In the genomic region with DNA sequence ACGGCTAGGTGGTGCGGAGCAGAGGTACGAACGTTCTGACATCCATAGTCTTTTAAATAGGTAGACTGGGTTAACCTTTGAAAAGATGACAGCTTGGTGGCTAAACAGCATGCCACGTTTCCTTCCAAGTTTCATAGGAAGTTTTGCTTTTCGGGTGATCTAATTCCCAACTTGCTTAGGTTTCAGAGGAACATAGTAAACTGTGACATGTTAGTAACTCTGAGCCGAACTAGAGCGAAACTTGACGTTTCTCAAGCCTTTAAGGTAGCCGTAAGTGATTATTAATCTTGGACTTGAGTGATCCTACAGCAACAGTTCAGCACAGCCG, we compare ENCODE assay signal across 8 mouse cellular contexts. TPM values are rescaled to one million over a fixed set of nuclear protein-coding genes. Genes with fewer than 3 reads are reported as not detected.
DNase-seq lines count a peak whose midpoint lies in the region; ATAC-seq and TF ChIP-seq lines count a peak whose summit lies in the region.

No protein-coding gene starts in this region.

- H3K4me1 ChIP-seq in kidney, postnatal 0 days (replicated peaks; ENCODE audit: insufficient read depth, low read length): peaks cover 6% of the 10 kb centered on the region; the same call in 1 of the 2 replicates
- peaks cover 18% of the 10 kb centered on the region for H3K4me1 ChIP-seq in hindbrain, embryonic 16.5 days (ENCODE audit: control insufficient read depth, insufficient read depth, low read depth, low read length)
- H3K4me1 ChIP-seq in midbrain, postnatal 0 days (ENCODE audit: insufficient read depth, low read length): peaks cover 8% of the 10 kb centered on the region; the same call in 1 of the 2 replicates

- no peaks in the 10 kb centered on the region; the same call in 1 of the 2 replicates for H3K36me3 ChIP-seq in kidney, postnatal 0 days (ENCODE audit: insufficient read depth, low read length)
- no peaks in the 10 kb centered on the region; the same call in 1 of the 2 replicates for H3K36me3 ChIP-seq in hindbrain, embryonic 16.5 days (ENCODE audit: control insufficient read depth, insufficient read depth, low read length)
- peaks cover 6% of the 10 kb centered on the region; the same call in 1 of the 2 replicates for H3K36me3 ChIP-seq in midbrain, postnatal 0 days (ENCODE audit: insufficient read depth, low read length)

- peak overlapping the region; percentile 96 for H3K27ac ChIP-seq in kidney, postnatal 0 days
- H3K27ac ChIP-seq in hindbrain, embryonic 16.5 days (ENCODE audit: low read depth, low read length): peak overlapping the region; percentile 88
- H3K27ac ChIP-seq in midbrain, postnatal 0 days (ENCODE audit: low read depth, low read length): peak overlapping the region; percentile 93

- WGBS in kidney, postnatal 0 days: 2% methylated on average over 11 of the region's 11 CpGs
- 6% methylated on average over 11 of the region's 11 CpGs for WGBS in hindbrain, embryonic 16.5 days
- whole genome bisulfite sequencing in midbrain, postnatal 0 days: 7% methylated on average over 11 of the region's 11 CpGs

- H3K4me2 ChIP-seq in kidney, postnatal 0 days (ENCODE audit: low read length): peak overlapping the region; percentile 82
- peak overlapping the region; percentile 81 for H3K4me2 ChIP-seq in hindbrain, embryonic 16.5 days (ENCODE audit: low read length)
- H3K4me2 ChIP-seq in midbrain, postnatal 0 days (ENCODE audit: low read depth, low read length, poor library complexity, severe bottlenecking): peak overlapping the region; percentile 78

- ATAC-seq in kidney, postnatal 0 days (replicated peaks; ENCODE audit: low FRiP score, low read depth): no peak
- no peak for ATAC-seq in hindbrain, embryonic 16.5 days
- ATAC-seq in midbrain, postnatal 0 days (ENCODE audit: low FRiP score): no peak

- no peak for DNase-seq in kidney, postnatal 0 days (ENCODE audit: low spot score)
- no peak for DNase-seq in kidney, postnatal 36 days
- peak; percentile 41 for DNase-seq in c-Kit-positive CD71-positive TER-119-positive erythroid progenitor cells, embryonic 14.5 days (ENCODE audit: low spot score)
- no peak for DNase-seq in midbrain, postnatal 0 days (ENCODE audit: low spot score)
- DNase-seq in left cerebral cortex, postnatal 14 days (ENCODE audit: low spot score in 2 of 2): no peak
- no peak for DNase-seq in frontal cortex, adult 2 months (ENCODE audit: extremely low spot score in 1 of 2, low spot score in 1 of 2)
- no peak for DNase-seq in spleen, postnatal 10 days (ENCODE audit: low spot score in 2 of 2)

- H3K27me3 ChIP-seq in kidney, postnatal 0 days (ENCODE audit: insufficient read depth, low read length): no peaks in the 10 kb centered on the region
- H3K27me3 ChIP-seq in hindbrain, embryonic 16.5 days (replicated peaks; ENCODE audit: control insufficient read depth, insufficient read depth, low read length): no peaks in the 10 kb centered on the region
- no peaks in the 10 kb centered on the region for H3K27me3 ChIP-seq in midbrain, postnatal 0 days (ENCODE audit: insufficient read depth, low read length)

- H3K9ac ChIP-seq in kidney, postnatal 0 days (ENCODE audit: low read depth, low read length): peak overlapping the region; percentile 85
- H3K9ac ChIP-seq in hindbrain, embryonic 16.5 days (ENCODE audit: low read depth, low read length): peak overlapping the region; percentile 87
- H3K9ac ChIP-seq in midbrain, postnatal 0 days (replicated peaks; ENCODE audit: low read length, poor library complexity, severe bottlenecking): peak overlapping the region; percentile 93

- H3K9me3 ChIP-seq in kidney, postnatal 0 days (replicated peaks; ENCODE audit: low read length): no peaks in the 10 kb centered on the region
- H3K9me3 ChIP-seq in hindbrain, embryonic 16.5 days (ENCODE audit: control insufficient read depth, low read length): no peaks in the 10 kb centered on the region
- H3K9me3 ChIP-seq in midbrain, postnatal 0 days (ENCODE audit: low read length): no peaks in the 10 kb centered on the region

- TF ChIP-seq CTCF in kidney, postnatal 0 days (IDR thresholded peaks at IDR 0.05; ENCODE audit: low read depth): no peak
- no peak for TF ChIP-seq CTCF in midbrain, postnatal 0 days (IDR thresholded peaks at IDR 0.05)

- peak overlapping the region; percentile 91 for H3K4me3 ChIP-seq in kidney, postnatal 0 days (replicated peaks; ENCODE audit: low read depth, low read length)
- peak overlapping the region; percentile 78 for H3K4me3 ChIP-seq in hindbrain, embryonic 16.5 days (ENCODE audit: low read length)
- peak overlapping the region; percentile 95 for H3K4me3 ChIP-seq in midbrain, postnatal 0 days (ENCODE audit: low read depth, low read length)

- intact Hi-C loops in left cerebral cortex, postnatal 14 days (cut with DNase I): no loop called here

RNA-seq across cellular contexts. Expression of a gene that starts 0.8 kb away (rescaled TPM):
- polyA plus RNA-seq in kidney, postnatal 0 days (2015; fragmentation: Nextera tagmentation; extraction: Ambion mirVana): 40.2 and 40.4 TPM in 2 replicates
- 49.4 and 54.9 TPM in 2 replicates for polyA plus RNA-seq in hindbrain, embryonic 16.5 days (2015; fragmentation: Nextera tagmentation; extraction: Ambion mirVana)
- total RNA-seq in midbrain, postnatal 0 days (2014; rRNA removed): 15.4 and 20.5 TPM in 2 replicates
- 45.2 and 46.3 TPM in 2 replicates for polyA plus RNA-seq in midbrain, postnatal 0 days (2015; fragmentation: Nextera tagmentation; extraction: Ambion mirVana)
- total RNA-seq in left cerebral cortex, postnatal 14 days (2021): 10 to 100 TPM; 42.0 to 44.3 TPM
- 34.4 and 39.3 TPM in 2 replicates for polyA plus RNA-seq in frontal cortex, adult 2 months (2012; rRNA removed)

RNA-seq across cellular contexts. Expression of a gene that starts 0.8 kb away (rescaled TPM):
- 22.9 and 24.2 TPM in 2 replicates for polyA plus RNA-seq in kidney, postnatal 0 days (2015; fragmentation: Nextera tagmentation; extraction: Ambion mirVana)
- 38.3 and 39.6 TPM in 2 replicates for polyA plus RNA-seq in hindbrain, embryonic 16.5 days (2015; fragmentation: Nextera tagmentation; extraction: Ambion mirVana)
- 31.4 and 35.0 TPM in 2 replicates for total RNA-seq in midbrain, postnatal 0 days (2014; rRNA removed)
- 30.3 and 34.2 TPM in 2 replicates for polyA plus RNA-seq in midbrain, postnatal 0 days (2015; fragmentation: Nextera tagmentation; extraction: Ambion mirVana)
- total RNA-seq in left cerebral cortex, postnatal 14 days (2021): 10 to 100 TPM; 48.4 to 50.2 TPM
- polyA plus RNA-seq in frontal cortex, adult 2 months (2012; rRNA removed): 24.5 and 28.2 TPM in 2 replicates
